8 mouse cellular contexts compared by ENCODE assay signal in genomic region chr2:158658822-158659221, GRCm38 (mm10). TPM values are rescaled to one million over a fixed set of nuclear protein-coding genes. Genes with fewer than 3 reads are reported as not detected.
A peak's percentile ranks its signal among the peaks of the same experiment; 100 is the strongest.
DNase-seq lines count a peak whose midpoint lies in the region; ATAC-seq lines count a peak whose summit lies in the region.
"Had no signal": no experiment of that assay in that cellular context is flagged by ENCODE, and none has a peak within 500 bp of the region (broad histone marks: within the 10 kb centered on the region; RNA-seq: fewer than 3 reads in every experiment).

No protein-coding gene starts in this region.

- H3K4me3 ChIP-seq in intestine, embryonic 15.5 days (replicated peaks): no peak overlapping the region
- no peak overlapping the region for H3K4me3 ChIP-seq in liver, embryonic 15.5 days (replicated peaks)

- peak overlapping the region; percentile 56 for H3K27ac ChIP-seq in intestine, embryonic 15.5 days
- no peak overlapping the region for H3K27ac ChIP-seq in liver, embryonic 15.5 days (replicated peaks)

- H3K4me2 ChIP-seq in intestine, embryonic 15.5 days (replicated peaks): no peak overlapping the region
- H3K4me2 ChIP-seq in liver, embryonic 15.5 days: no peak overlapping the region

- H3K4me1 ChIP-seq in intestine, embryonic 15.5 days (replicated peaks): peaks cover 9% of the 10 kb centered on the region; the same call in 1 of the 2 replicates
- no peaks in the 10 kb centered on the region for H3K4me1 ChIP-seq in liver, embryonic 15.5 days (replicated peaks)

- peak; percentile 59 for ATAC-seq in intestine, embryonic 15.5 days
- peak; percentile 54 for ATAC-seq in liver, embryonic 15.5 days (ENCODE audit: insufficient read depth)

- H3K27me3 ChIP-seq in intestine, embryonic 15.5 days (replicated peaks): no peaks in the 10 kb centered on the region
- no peaks in the 10 kb centered on the region for H3K27me3 ChIP-seq in liver, embryonic 15.5 days

- H3K36me3 ChIP-seq in intestine, embryonic 15.5 days: no peaks in the 10 kb centered on the region
- H3K36me3 ChIP-seq in liver, embryonic 15.5 days (replicated peaks): no peaks in the 10 kb centered on the region

- H3K9me3 ChIP-seq in intestine, embryonic 15.5 days: no peaks in the 10 kb centered on the region
- no peaks in the 10 kb centered on the region for H3K9me3 ChIP-seq in liver, embryonic 15.5 days (replicated peaks)

- peak; percentile 14 for DNase-seq in Muller cell, postnatal 12 days (ENCODE audit: inconsistent ontology term)
- peak; percentile 54 for DNase-seq in adrenal gland, postnatal 10 days
- no peak for DNase-seq in thymus, postnatal 10 days (ENCODE audit: low spot score in 2 of 2)
- no peak for DNase-seq in urinary bladder, postnatal 10 days (ENCODE audit: low spot score)
- DNase-seq in spleen, postnatal 10 days (ENCODE audit: low spot score in 2 of 2): no peak
- DNase-seq: right cerebral cortex, adult 18-20 months had no signal

- H3K9ac ChIP-seq in intestine, embryonic 15.5 days: no peak overlapping the region
- no peak overlapping the region for H3K9ac ChIP-seq in liver, embryonic 15.5 days

- WGBS in intestine, embryonic 15.5 days: 35% methylated on average over 6 of the region's 6 CpGs
- WGBS in liver, embryonic 15.5 days (ENCODE audit: insufficient replicate concordance): 49% methylated on average over 6 of the region's 6 CpGs

RNA-seq across cellular contexts. Expression of gene Ppp1r16b, which starts 6.4 kb away (rescaled TPM):
- total RNA-seq in adrenal gland, postnatal 10 days (2021): 10 to 100 TPM; 14.4 to 17.2 TPM
- polyA plus RNA-seq in intestine, embryonic 15.5 days (2015; fragmentation: Nextera tagmentation; extraction: Ambion mirVana): 4.1 and 4.2 TPM in 2 replicates
- 1.2 and 1.6 TPM in 2 replicates for polyA plus RNA-seq in liver, embryonic 15.5 days (2015; fragmentation: Nextera tagmentation; extraction: Ambion mirVana)

RNA-seq across cellular contexts. Expression of gene Actr5, which starts 34.1 kb away (rescaled TPM):
- total RNA-seq in adrenal gland, postnatal 10 days (2021): 10 to 100 TPM; 10.7 to 12.7 TPM
- 9.3 and 9.4 TPM in 2 replicates for polyA plus RNA-seq in intestine, embryonic 15.5 days (2015; fragmentation: Nextera tagmentation; extraction: Ambion mirVana)
- 5.1 and 5.3 TPM in 2 replicates for polyA plus RNA-seq in liver, embryonic 15.5 days (2015; fragmentation: Nextera tagmentation; extraction: Ambion mirVana)

RNA-seq across cellular contexts. Expression of gene Slc32a1, which starts 48.3 kb away (rescaled TPM):
- total RNA-seq in adrenal gland, postnatal 10 days (2021): not detected
- not detected in 2 replicates for polyA plus RNA-seq in intestine, embryonic 15.5 days (2015; fragmentation: Nextera tagmentation; extraction: Ambion mirVana)
- polyA plus RNA-seq in liver, embryonic 15.5 days (2015; fragmentation: Nextera tagmentation; extraction: Ambion mirVana): not detected in 2 replicates

Comparison
In these comparisons a context has a peak if more than half of its experiments do, and no peak if none do; other contexts are left out.
1. DNase-seq: peak in Muller cell, postnatal 12 days (single experiment) and adrenal gland, postnatal 10 days (single experiment); none in thymus, postnatal 10 days (0 of 2), urinary bladder, postnatal 10 days (single experiment) and spleen, postnatal 10 days (0 of 2).